Mouse (Mus musculus): Measurements from ENCODE around the gene Pomt2. TPM values are rescaled to one million over a fixed set of nuclear protein-coding genes. Genes with fewer than 3 reads are reported as not detected.

Gene Pomt2
- polyA plus RNA-seq, 1 experiment from 2014 or later: 4.8 TPM

- no peak for DNase-seq (ENCODE audit: low spot score)
These were observed 17.5 kb downstream of the Pomt2 start for GRCm38 (mm10) chr12:87130224-87130623.

- DNase-seq (ENCODE audit: low spot score): no peak
These were observed 20.5 kb downstream of the Pomt2 start for GRCm38 (mm10) chr12:87127256-87127655.

- no peak for DNase-seq (ENCODE audit: low spot score)
These were observed 25.7 kb downstream of the Pomt2 start for GRCm38 (mm10) chr12:87121918-87122589.

- no peak for DNase-seq (ENCODE audit: low spot score)
These were observed 40.3 kb downstream of the Pomt2 start for GRCm38 (mm10) chr12:87107357-87107977.

GRCm38 (mm10) chr12:87104796-87105195 lies 43.0 kb downstream of the Pomt2 start:
- DNase-seq (ENCODE audit: low spot score): no peak

- no peak for DNase-seq (ENCODE audit: low spot score)
These were observed 44.3 kb downstream of the Pomt2 start for GRCm38 (mm10) chr12:87103471-87103870.

GRCm38 (mm10) chr12:87102165-87102631 lies 45.6 kb downstream of the Pomt2 start, which contains the start of gene Ngb:
TSS of gene Ngb (minus strand) at chr12:87102539.
- no peak for DNase-seq (ENCODE audit: low spot score)

GRCm38 (mm10) chr12:87100331-87100730 lies 47.4 kb downstream of the Pomt2 start:
- DNase-seq (ENCODE audit: low spot score): no peak

GRCm38 (mm10) chr12:87093671-87094070 lies 54.1 kb downstream of the Pomt2 start:
- no peak for DNase-seq (ENCODE audit: low spot score)

GRCm38 (mm10) chr12:87093249-87093648 lies 54.5 kb downstream of the Pomt2 start:
- DNase-seq (ENCODE audit: low spot score): no peak

GRCm38 (mm10) chr12:87091916-87092315 lies 55.9 kb downstream of the Pomt2 start:
- peak; percentile 2 for DNase-seq (ENCODE audit: low spot score)

GRCm38 (mm10) chr12:87089701-87090100 lies 58.1 kb downstream of the Pomt2 start:
- DNase-seq (ENCODE audit: low spot score): no peak

- no peak for DNase-seq (ENCODE audit: low spot score)
These were observed 58.5 kb downstream of the Pomt2 start for GRCm38 (mm10) chr12:87089255-87089654.

- DNase-seq (ENCODE audit: low spot score): peak; percentile 10
These were observed 59.4 kb downstream of the Pomt2 start for GRCm38 (mm10) chr12:87088331-87088730.

GRCm38 (mm10) chr12:87087236-87087635 lies 60.5 kb downstream of the Pomt2 start:
- no peak for DNase-seq (ENCODE audit: low spot score)

GRCm38 (mm10) chr12:87082797-87083196 lies 65.0 kb downstream of the Pomt2 start:
- DNase-seq (ENCODE audit: low spot score): no peak

- DNase-seq (ENCODE audit: low spot score): no peak
These were observed 71.2 kb downstream of the Pomt2 start for GRCm38 (mm10) chr12:87076610-87077009.

GRCm38 (mm10) chr12:87070520-87070919 lies 77.2 kb downstream of the Pomt2 start:
- no peak for DNase-seq (ENCODE audit: low spot score)

- DNase-seq (ENCODE audit: low spot score): no peak
These were observed 81.3 kb downstream of the Pomt2 start for GRCm38 (mm10) chr12:87066429-87066828.

GRCm38 (mm10) chr12:87065446-87065845 lies 82.3 kb downstream of the Pomt2 start:
- no peak for DNase-seq (ENCODE audit: low spot score)

GRCm38 (mm10) chr12:87057066-87057465 lies 90.7 kb downstream of the Pomt2 start:
- DNase-seq (ENCODE audit: low spot score): no peak

All from thymus, postnatal 0 days (tissue).